Mouse (Mus musculus): ENCODE data around the gene Pgghg.
"Not testable (repeated sequence)": the region's sequence is repeated elsewhere in the genome, so short reads cannot be mapped to it uniquely, and the experiment has no call there.

Pgghg gene

DNA sequence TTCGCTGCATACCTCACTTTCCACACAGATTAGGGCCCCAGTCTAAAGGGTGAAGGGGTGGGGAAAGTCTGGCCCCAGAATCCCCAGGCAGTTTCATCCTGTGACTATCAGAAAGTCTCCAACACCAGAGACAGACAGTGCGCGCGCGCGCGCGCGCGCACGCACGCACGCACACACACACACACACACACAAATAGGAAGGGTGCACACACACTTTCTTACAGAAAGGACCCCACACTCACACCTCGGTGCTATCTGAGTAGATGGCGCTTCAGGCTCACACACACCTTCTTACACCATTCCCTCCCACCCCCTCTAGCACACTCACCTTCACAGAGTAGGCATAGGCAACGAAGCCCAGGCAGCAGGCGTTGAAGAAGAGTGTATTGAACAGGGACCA is 14.2 kb downstream of the Pgghg start:
- DNase-seq (ENCODE audit: low spot score in 2 of 2): no peak

DNA sequence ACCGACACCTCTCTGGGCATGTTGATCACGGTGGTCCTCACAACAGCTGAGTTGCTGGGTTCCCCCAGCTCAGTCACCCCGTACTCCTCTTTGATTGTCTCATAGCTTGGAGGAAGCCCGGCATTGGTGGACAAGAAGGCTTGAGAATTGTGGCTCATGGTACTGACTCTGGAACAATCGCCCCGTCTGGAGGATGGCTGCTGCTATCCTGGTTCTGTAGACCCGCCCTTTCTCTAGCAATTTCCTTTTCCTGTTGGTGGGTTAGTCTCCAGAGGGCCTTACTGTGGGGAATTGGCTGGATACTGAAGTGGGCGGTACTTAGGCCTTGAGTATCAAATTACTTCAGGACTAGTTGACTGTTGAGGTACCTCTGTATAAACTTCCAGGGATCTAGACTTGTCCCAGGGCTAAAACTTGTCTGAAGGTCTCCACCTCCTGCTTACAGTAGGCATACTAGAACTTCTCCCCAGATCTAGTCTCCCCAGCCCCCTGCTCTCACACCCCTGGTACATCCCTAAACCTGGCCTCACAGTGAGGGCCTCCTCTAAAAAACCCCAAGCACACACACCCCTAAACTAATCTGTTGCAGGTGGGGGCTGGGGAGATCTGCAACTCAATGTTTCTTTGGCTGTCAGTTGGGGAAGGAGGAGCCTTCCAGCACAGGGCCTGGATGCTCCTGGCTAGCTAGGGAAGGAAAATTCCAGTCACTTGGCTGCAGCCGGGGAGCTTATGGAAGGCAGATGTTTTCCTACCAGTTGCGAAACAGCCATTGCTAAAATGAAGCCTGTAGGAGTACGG is 14.8 kb downstream of the Pgghg start, which contains the start of the genes Gm45717 and Ifitm2:
Gene Gm45717 (minus strand): TSS at position 180 of the 798 bp plus-strand sequence.
Gene Ifitm2 (minus strand): TSS at position 230 of the 798 bp plus-strand sequence.
- DNase-seq (ENCODE audit: low spot score in 2 of 2): peak; percentile 35 to 47

DNA sequence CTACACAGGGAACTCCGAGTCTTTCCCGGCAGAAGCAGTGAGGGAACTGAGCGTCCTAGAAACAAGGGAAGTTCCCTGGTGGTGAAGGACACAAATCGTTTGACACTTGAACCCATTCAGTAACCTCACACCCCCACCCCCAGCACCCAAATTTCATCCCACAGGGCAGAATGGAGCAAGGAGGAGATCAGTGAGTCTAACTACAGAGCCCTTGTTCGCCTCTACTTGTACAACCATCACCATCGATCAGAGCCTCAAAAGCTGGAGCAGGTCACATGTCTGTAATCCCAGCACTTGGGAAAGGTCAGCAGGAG is 15.3 kb downstream of the Pgghg start:
- DNase-seq (ENCODE audit: low spot score in 2 of 2): no peak

DNA sequence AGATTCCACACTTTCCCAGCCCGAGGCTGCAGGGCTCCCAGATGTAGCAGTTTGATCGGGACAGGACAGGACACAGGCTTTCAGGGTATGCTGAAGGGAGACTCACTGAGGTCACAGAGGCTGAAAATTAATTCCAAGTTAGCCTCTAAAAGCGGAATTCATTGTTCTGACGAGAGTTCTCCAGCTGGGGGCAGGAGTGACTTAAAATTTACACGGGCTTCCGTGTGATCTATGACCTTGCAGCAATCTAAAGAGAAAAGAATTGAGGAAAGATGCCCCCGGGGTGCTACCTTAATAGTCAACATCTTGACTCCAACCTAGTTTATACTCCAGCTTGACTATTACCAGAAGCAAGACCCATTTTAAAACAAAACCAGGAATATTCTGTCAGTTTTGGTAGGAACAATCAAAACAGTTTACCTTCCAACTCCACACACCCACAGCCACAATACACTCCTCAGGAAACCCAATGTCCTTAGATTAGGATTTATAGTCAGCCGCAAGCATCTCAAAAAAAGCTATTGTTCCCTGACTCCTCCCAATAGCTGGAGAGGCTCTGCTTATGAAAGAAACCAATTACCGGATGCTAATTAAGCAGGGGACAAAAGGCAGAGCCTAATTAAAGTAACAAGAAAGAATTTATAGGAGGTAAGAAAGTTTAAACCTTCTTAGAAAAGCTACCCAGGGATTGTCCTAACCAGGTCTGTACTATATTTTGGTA is 18.1 kb downstream of the Pgghg start:
- peak; percentile 27 to 43 for DNase-seq (ENCODE audit: low spot score in 2 of 2)

DNA sequence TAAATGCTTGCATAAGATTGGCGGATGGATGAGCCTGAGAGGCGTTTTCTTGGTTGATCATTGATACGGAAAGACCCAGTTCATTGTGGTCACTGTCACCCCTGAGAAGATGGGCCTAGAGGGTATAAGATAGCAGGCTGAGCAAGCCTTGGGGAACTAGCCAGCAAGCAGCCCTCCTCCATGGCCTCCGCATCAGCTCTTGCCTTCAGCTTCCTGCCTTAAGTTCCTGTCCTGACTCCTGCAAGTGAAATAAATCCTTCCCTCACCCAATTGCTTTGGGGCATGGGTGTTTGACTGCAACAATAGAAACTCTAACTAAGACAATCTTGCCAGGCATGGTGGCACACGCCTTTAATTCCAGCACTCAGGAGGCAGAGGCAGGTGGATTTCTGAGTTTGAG is 18.8 kb downstream of the Pgghg start:
- no peak for DNase-seq (ENCODE audit: low spot score in 2 of 2)

DNA sequence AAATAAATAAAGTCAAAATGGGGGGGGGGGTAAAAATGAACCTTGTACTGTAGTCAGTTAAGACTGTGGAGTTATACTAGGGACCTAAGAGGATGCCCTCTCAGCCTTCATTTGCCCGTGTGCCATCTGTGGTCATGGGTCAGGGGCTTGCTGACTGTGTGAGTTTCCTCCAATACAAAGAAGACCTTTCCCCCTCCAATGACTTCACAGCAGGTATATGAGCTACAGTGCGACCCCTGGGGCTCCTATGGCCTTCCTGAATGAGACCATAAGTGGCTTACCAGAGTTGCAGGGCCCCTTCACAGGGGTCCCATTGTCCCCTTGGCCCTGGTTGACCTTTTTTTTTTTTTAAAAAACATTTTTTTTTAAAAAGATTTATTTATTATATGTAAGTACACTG is 20.2 kb downstream of the Pgghg start:
- DNase-seq (ENCODE audit: low spot score in 2 of 2): no peak

- DNase-seq (ENCODE audit: low spot score in 2 of 2): no peak
Observed at GRCm38 (mm10) chr7:140962733-140963132, 21.5 kb downstream of the Pgghg start.

GRCm38 (mm10) chr7:140966921-140967320 is 25.7 kb downstream of the Pgghg start, which contains the start of gene Ifitm1:
Gene Ifitm1 (plus strand): TSS chr7:140967221.
- DNase-seq (ENCODE audit: low spot score in 2 of 2): no peak

- no peak for DNase-seq (ENCODE audit: low spot score in 2 of 2)
Observed at GRCm38 (mm10) chr7:140967862-140968591, 26.8 kb downstream of the Pgghg start.

GRCm38 (mm10) chr7:140968710-140969109 is 27.5 kb downstream of the Pgghg start:
- DNase-seq (ENCODE audit: low spot score in 2 of 2): not testable (repeated sequence)

DNA sequence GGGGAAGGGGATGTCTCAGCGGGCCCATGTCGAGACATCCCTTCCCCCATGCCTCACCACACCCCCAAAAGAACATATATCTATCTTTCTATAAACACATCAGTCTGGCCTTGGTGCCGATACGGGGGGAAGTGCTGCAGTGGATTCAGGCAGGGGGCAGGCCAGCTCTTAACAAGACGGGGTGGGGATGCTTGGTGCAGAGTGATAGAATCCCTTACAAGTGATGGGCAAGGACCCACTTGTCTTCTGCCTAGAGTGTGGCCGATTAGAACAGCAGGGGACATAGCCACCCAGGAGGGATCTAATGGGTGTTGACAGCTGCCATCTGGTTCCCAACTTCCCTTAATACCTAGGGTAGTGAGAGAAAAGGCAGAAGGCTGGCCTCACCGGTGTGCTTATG is 29.7 kb downstream of the Pgghg start:
- DNase-seq (ENCODE audit: low spot score in 2 of 2): no peak

- no peak for DNase-seq (ENCODE audit: low spot score in 2 of 2)
Observed at GRCm38 (mm10) chr7:140971479-140972171, 30.4 kb downstream of the Pgghg start.

GRCm38 (mm10) chr7:140973396-140974165 is 32.4 kb downstream of the Pgghg start:
- no peak for DNase-seq (ENCODE audit: low spot score in 2 of 2)

DNA sequence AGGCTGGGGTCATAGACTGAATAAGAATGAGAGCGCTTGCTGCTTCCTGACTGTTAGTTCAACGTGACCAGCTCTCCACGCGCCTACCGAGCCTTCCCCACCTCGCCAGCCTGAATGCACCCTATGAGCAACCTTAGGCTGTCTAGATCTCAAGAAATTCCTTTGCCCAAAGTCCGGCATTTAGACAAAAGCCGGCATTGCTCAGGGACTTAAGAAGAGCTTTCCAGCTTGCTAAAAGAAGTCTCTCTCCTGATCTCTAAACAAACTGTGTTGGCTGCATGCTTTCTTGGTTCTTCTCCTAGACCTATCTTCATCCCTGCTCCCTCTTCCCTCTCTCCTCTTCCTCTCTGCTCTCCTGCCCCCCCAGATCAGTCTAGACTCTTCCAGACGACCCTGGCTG is 33.7 kb downstream of the Pgghg start:
- no peak for DNase-seq (ENCODE audit: low spot score in 2 of 2)

GRCm38 (mm10) chr7:140975465-140975864 is 34.3 kb downstream of the Pgghg start:
- no peak for DNase-seq (ENCODE audit: low spot score in 2 of 2)

DNA sequence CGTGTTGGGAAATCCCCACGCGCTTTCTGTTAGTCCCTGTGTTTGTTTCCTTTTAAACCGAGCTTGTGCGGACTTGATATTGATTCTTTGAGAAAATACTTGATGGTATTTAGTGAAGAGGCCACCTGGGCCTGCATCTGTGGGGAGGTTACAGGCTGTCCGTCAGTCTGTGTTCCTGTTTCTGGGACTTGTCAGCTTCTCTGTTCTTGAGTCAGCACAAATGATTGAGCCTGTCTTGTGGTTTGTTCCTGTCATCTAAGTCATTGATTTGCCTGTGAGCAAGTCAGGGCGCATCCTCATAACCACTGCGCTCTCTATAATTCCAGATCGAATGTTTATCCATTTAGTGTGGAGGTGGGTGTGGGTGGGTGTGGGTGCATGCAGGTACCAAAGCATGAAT is 35.5 kb downstream of the Pgghg start:
- not testable (repeated sequence) for DNase-seq (ENCODE audit: low spot score in 2 of 2)

DNA sequence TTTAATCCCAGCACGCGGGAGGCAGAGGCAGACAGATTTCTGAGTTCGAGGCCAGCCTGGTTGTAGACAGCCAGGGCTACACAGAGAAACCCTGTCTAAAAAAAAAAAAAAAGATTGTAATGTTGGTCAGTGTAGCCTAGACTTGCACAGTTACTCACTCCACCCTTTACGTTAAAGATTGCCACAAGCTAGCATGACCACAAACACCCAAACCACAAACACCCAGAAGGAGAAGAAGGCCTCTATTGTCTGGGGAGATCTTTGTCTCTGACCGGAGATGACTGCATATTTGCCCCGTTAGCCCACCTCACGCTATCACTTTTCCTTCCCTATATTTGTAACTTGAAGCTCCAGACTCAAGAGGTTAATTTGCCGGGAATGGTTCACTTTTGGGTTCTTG is 40.5 kb downstream of the Pgghg start:
- no peak for DNase-seq (ENCODE audit: low spot score in 2 of 2)

DNA sequence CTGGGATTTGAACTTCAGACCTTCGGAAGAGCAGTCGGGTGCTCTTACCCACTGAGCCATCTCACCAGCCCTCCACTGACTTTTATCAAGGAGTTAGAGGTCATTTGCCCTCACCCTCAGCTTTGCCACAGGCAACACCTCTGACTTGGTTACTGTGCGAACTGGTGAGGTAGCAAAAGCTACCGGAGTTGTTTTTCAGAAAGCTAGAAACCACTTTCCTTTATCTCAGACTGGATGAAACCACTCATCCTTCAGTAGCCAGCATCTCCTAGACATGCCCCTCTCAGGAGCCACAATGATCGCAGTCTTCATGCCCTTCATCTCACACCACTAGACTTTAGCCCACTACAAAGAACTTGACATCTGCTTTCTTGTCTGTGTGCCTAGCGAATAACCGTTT is 41.8 kb downstream of the Pgghg start:
- no peak for DNase-seq (ENCODE audit: low spot score in 2 of 2)

DNA sequence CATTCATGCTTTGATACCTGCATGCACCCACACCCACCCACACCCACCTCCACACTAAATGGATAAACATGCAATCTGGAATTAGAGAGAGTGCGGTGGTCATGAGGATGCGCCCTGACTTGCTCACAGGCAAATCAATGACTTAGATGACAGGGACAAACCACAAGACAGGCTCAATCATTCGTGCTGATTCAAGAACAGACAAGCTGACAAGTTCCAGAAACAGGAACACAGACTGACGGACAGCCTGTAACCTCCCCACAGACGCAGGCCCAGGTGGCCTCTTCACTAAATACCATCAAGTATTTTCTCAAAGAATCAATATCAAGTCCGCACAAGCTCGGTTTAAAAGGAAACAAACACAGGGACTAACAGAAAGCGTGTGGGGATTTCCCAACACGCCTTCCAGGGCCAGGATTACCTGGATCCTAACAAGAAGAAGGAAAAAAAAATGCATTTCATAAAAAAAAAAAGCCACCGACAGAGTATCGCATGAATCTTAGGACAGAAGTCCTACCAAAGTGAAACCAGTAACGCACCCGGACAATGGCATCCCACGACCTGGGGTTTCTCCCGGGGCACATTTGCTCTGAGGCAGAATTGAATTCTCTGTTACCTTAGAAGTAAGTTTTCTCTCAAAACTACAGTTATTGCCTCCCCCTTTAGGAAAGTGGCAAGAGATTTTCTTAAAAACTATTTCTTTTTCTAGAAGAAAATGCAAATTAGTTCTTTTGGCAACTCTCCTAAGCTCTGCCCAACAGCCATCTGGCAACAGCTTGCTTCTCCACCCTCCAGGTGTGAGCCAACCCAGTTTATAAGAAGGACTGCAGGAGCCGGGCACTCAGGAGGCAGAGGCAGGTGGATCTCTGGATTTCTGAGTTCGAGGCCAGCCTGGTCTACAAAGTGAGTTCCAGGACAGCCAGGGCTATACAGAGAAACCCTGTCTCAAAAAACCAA is 46.3 kb downstream of the Pgghg start:
- DNase-seq (ENCODE audit: low spot score in 2 of 2): peak; percentile 27 to 58

DNA sequence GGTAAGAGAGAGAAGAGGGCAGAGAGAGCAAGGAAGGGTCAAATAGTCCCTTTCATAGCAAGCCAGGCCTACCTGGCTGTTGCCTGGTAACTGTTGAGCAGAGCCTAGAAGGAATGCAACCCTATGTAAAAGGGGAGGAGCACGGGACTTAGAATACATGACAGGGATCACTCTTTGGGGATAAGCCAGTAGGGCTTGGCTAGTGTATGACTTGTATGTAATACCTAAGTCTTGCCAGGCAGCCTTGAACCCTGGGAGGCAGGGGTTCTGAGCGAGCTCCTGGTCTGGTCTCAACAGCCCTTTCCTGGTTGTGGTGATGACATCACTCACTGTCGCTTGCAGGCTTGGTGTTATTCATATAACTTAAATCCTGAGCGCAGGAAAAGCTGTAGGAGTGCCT is 47.8 kb downstream of the Pgghg start:
- peak in 1 of 2 experiments; percentile 10 for DNase-seq (ENCODE audit: low spot score in 2 of 2)
